Mouse (Mus musculus) heart, adult 11 months (tissue): ENCODE data around the gene Rhobtb1.

Source experiments
- DNase-seq: peaks from one replicate; pipeline ENCODE4 v3.0.0; 2022

Rhobtb1 gene

GRCm38 (mm10) chr10:69278764-69279606, 127.8 kb downstream of the Rhobtb1 start:
- no peak for DNase-seq

DNA sequence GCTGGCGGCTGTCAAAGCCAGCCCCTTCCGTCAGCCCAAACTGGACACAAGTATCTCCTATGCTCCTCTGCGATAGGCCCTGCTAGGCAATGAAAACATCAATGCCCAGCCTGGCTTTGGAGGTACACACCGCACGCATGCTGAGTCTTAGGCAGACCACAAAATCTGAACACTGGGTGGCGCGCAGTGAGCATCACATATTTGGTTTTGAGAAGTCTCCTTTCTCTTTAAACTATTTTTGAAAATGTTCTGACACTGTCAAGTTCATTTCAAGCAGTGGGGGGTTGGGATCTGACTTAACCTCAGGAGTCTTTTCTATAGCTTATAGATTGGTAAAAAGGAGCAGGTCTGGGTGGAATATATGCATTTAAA, 128.4 kb downstream of the Rhobtb1 start:
- no peak for DNase-seq

GRCm38 (mm10) chr10:69286939-69287338, 135.7 kb downstream of the Rhobtb1 start:
- DNase-seq, result no peak

GRCm38 (mm10) chr10:69288086-69288485, 136.9 kb downstream of the Rhobtb1 start:
- DNase-seq, result peak; percentile 93

DNA sequence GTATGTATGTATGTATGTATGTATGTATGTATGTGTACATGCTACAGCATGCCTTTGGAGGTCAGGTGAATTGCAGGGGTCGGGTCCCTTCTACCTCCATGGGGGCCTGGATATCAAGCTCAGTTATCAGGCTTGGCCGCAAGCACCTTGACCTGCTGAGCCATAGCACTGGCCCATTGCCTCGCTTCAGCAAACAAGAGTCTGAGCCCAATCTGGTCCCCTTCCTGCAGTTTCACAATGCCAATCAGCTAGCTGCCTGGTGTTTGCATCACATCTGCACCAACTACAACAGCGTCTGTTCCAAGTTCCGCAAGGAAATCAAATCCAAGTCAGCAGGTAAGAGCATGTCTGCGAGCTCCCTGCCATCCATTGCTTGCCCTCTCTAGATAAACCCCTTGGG, 137.5 kb downstream of the Rhobtb1 start:
- no peak for DNase-seq

DNA sequence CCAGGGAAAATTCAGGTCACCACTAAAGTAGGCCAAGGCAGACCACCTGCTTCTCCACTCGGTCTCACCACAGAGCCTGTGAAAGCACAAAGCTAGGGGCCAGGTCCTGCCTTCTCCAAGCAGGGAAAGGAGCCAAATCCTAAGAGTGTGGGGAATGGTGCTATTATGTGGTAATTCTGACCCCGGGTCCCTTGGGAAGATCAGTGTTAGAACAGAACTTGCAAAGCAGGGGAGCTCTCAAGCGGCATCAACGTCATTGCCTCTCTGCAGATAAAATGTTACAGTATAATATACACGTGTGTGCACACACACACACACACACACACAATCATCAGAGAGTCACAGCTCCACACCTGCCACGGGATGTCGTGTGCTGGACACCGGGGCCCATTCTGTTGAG, 139.5 kb downstream of the Rhobtb1 start:
- DNase-seq, result no peak

- DNase-seq, result no peak
Measured at GRCm38 (mm10) chr10:69295919-69296318, 144.7 kb downstream of the Rhobtb1 start.

DNA sequence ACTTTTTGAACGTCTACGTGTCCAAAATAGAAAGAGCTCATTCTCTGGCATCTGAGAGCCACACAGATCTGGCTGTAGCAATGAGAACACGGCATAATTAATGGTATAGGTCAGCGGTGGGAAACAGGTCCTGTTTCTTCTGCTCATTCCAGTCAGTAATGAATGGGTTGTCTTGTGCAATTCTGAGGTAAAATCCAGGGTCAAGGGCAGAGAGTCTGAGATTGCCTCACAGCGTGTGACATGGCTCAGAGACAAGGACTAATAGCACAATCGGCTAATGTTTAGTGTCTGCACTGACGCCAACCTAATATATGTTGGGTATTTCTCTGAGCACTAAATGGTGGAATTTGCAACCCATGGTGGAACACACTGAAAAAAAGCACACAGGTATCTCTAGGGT, 148.8 kb downstream of the Rhobtb1 start:
- no peak for DNase-seq

- no peak for DNase-seq
Measured at GRCm38 (mm10) chr10:69302667-69303066, 151.4 kb downstream of the Rhobtb1 start.

GRCm38 (mm10) chr10:69304819-69305218, 153.6 kb downstream of the Rhobtb1 start:
- DNase-seq, result no peak

- DNase-seq, result no peak
Measured at GRCm38 (mm10) chr10:69305600-69305999, 154.4 kb downstream of the Rhobtb1 start.

DNA sequence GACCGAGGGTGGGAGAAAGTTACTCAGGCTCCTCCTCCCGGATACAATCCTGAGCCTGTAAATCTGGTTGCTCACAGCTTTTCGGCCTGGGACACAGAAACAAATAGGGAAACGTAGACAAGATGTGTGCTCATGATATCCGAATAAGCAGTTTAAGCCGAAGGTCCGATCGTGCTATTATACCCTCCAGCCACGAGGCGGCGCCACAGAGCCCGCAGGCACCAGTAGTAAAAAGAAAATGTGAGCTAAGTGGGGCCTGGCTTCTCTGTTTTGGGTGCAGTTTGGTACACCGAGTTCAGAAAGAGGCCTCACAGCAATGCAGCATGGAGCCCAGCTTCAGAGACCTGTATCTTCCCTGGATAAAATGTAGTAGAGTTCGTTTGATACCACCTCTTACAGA, 155.0 kb downstream of the Rhobtb1 start:
- DNase-seq, result no peak

DNA sequence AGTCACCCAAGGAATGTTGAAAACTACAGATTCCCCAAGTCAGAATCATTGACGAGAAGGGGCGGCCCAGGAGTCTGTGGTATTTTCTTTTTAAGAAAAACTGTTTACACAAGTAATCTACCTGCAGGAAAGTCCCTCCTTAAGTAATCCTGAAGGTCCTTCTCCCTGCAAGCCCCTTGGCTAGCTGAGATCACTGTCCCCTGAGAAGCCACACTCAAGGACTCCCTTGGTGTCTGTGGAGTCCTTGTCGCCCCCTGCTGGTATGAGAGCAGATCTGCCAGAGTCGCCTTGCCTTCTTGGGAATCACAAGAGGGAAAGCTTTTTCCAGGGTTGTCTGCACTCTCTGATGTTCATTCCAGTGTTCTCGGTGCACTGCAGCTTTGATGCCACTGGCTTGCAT, 155.8 kb downstream of the Rhobtb1 start:
- peak; percentile 94 for DNase-seq

GRCm38 (mm10) chr10:69309109-69309508, 157.9 kb downstream of the Rhobtb1 start:
- DNase-seq, result peak; percentile 92

DNA sequence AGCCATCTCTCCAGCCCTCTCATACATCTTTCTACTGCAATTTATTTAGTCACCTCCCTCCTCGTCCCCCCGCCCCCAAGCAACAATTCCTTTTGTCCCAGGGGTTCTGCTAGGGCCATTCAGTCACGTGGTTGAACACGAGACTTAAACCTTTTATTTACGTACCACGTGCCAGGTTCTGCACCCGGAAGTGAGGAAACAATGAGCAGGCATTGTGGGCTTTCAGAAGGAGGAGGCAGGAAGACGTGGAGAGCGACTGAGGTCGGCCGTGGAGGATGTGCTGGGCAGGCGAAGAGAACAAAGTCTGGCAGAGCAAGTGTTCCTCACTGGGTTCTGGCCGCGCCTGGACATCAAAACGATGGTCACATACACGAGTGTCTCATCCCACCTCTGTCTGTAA, 160.6 kb downstream of the Rhobtb1 start:
- no peak for DNase-seq

DNA sequence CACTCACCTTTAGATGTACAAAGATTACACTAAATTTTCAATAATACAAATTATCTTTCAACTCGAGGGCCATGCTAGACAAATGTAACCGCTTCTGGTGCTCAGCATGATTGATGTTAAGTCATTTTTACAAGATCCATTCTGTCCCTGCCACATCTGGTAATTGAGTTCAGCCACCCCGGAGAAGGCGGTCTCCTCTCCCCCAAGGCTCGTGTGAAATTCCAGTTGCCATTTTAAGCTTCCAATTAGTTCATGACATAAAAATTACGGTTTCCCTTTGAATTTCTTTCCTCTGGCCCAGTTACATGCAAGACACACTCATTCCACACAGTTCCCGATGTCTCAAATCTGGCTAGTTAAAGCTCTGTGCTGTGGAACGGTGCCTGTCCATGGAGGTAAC, 162.7 kb downstream of the Rhobtb1 start:
- no peak for DNase-seq

GRCm38 (mm10) chr10:69318514-69318913, 167.3 kb downstream of the Rhobtb1 start:
- no peak for DNase-seq

DNA sequence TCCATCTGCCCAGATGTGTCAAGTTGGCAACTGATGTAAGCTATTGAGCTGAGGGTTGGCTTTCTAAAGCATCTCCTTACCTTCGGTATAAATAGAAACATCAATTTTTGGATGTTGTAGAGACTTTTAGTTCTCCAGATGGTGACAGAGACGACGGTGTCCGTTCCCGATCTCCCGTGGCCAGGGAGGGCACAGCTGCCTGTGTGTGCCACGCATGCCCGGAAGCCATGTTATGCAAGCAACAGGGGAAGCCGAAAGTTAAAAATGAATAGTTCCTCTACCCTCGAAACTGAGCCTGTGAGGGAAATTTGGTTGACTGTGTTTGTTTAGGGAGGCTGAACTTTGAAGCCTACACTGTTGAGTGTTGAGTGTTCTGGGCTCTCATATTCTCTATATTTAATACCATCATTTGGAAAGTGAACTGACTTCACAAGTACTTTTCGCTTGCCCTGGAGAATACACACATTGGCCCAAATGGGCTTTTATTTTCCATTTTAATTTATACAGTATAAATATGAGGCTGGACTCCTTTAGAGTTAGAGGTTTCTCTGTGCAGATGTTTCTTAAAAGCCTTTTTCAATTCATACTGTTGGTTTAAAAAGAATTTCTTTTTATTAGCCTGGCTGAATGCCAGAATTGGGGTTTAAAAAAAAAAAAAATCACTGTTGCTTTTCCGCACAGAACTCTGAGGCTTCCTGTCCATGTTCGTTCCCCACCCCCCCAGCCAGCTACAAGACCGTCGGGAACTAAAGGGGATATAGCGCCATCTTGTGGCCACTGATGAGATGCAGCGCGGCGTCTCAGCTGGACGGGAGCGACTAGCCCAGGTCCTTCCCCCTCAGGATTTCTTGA, 169.7 kb downstream of the Rhobtb1 start:
- DNase-seq, result peak; percentile 97

- DNase-seq, result no peak
Measured at GRCm38 (mm10) chr10:69321519-69322035, 170.3 kb downstream of the Rhobtb1 start.

GRCm38 (mm10) chr10:69323986-69324385, 172.8 kb downstream of the Rhobtb1 start:
- DNase-seq, result no peak

GRCm38 (mm10) chr10:69324816-69325215, 173.6 kb downstream of the Rhobtb1 start:
- no peak for DNase-seq

GRCm38 (mm10) chr10:69326433-69326832, 175.2 kb downstream of the Rhobtb1 start:
- DNase-seq, result peak; percentile 90

GRCm38 (mm10) chr10:69327362-69327761, 176.1 kb downstream of the Rhobtb1 start:
- no peak for DNase-seq
